Mouse (Mus musculus): ENCODE results near the gene Tenm2.

Gene Tenm2

GRCm38 (mm10) chr11:36362514-36362913 is 873.2 kb downstream of the Tenm2 start:
- no peak for DNase-seq (ENCODE audit: low read depth, low spot score)

- DNase-seq (ENCODE audit: low read depth, low spot score): peak; percentile 49
Measured at GRCm38 (mm10) chr11:36353252-36353651, 882.5 kb downstream of the Tenm2 start.

GRCm38 (mm10) chr11:36351752-36352151 is 884.0 kb downstream of the Tenm2 start:
- no peak for DNase-seq (ENCODE audit: low read depth, low spot score)

GRCm38 (mm10) chr11:36351341-36351740 is 884.4 kb downstream of the Tenm2 start:
- no peak for DNase-seq (ENCODE audit: low read depth, low spot score)

- DNase-seq (ENCODE audit: low read depth, low spot score): no peak
Measured at GRCm38 (mm10) chr11:36350264-36350663, 885.5 kb downstream of the Tenm2 start.

- DNase-seq (ENCODE audit: low read depth, low spot score): no peak
Measured at GRCm38 (mm10) chr11:36349856-36350255, 885.9 kb downstream of the Tenm2 start.

- peak; percentile 53 for DNase-seq (ENCODE audit: low read depth, low spot score)
Measured at GRCm38 (mm10) chr11:36341799-36342198, 894.0 kb downstream of the Tenm2 start.

GRCm38 (mm10) chr11:36338424-36338823 is 897.3 kb downstream of the Tenm2 start:
- no peak for DNase-seq (ENCODE audit: low read depth, low spot score)

GRCm38 (mm10) chr11:36337063-36337462 is 898.7 kb downstream of the Tenm2 start:
- peak; percentile 50 for DNase-seq (ENCODE audit: low read depth, low spot score)

GRCm38 (mm10) chr11:36335147-36335546 is 900.6 kb downstream of the Tenm2 start:
- peak; percentile 36 for DNase-seq (ENCODE audit: low read depth, low spot score)

GRCm38 (mm10) chr11:36334100-36334735 is 901.5 kb downstream of the Tenm2 start:
- DNase-seq (ENCODE audit: low read depth, low spot score): no peak

- no peak for DNase-seq (ENCODE audit: low read depth, low spot score)
Measured at GRCm38 (mm10) chr11:36332222-36332621, 903.5 kb downstream of the Tenm2 start.

GRCm38 (mm10) chr11:36331408-36332178 is 904.2 kb downstream of the Tenm2 start:
- DNase-seq (ENCODE audit: low read depth, low spot score): no peak

- no peak for DNase-seq (ENCODE audit: low read depth, low spot score)
Measured at GRCm38 (mm10) chr11:36327243-36327642, 908.5 kb downstream of the Tenm2 start.

GRCm38 (mm10) chr11:36309317-36309716 is 926.4 kb downstream of the Tenm2 start:
- no peak for DNase-seq (ENCODE audit: low read depth, low spot score)

GRCm38 (mm10) chr11:36307276-36307675 is 928.5 kb downstream of the Tenm2 start:
- DNase-seq (ENCODE audit: low read depth, low spot score): peak; percentile 31

- DNase-seq (ENCODE audit: low read depth, low spot score): no peak
Measured at GRCm38 (mm10) chr11:36305348-36305950, 930.3 kb downstream of the Tenm2 start.

- no peak for DNase-seq (ENCODE audit: low read depth, low spot score)
Measured at GRCm38 (mm10) chr11:36302913-36303371, 932.8 kb downstream of the Tenm2 start.

GRCm38 (mm10) chr11:36302096-36302495 is 933.7 kb downstream of the Tenm2 start:
- DNase-seq (ENCODE audit: low read depth, low spot score): no peak

- DNase-seq (ENCODE audit: low read depth, low spot score): no peak
Measured at GRCm38 (mm10) chr11:36296568-36296967, 939.2 kb downstream of the Tenm2 start.

GRCm38 (mm10) chr11:36292206-36292605 is 943.6 kb downstream of the Tenm2 start:
- DNase-seq (ENCODE audit: low read depth, low spot score): no peak

- no peak for DNase-seq (ENCODE audit: low read depth, low spot score)
Measured at GRCm38 (mm10) chr11:36286246-36286645, 949.5 kb downstream of the Tenm2 start.

- DNase-seq (ENCODE audit: low read depth, low spot score): no peak
Measured at GRCm38 (mm10) chr11:36280533-36280932, 955.2 kb downstream of the Tenm2 start.

Data from telencephalon, adult 2 months (tissue).